Mouse (Mus musculus): ENCODE measurements at regions not wholly inside any gene's neighbourhood (a gene's known extent, or its start where the extent isn't known, plus 50 kb on each side); places are given as distances from the start of the nearest gene placed in this dataset.

DNA sequence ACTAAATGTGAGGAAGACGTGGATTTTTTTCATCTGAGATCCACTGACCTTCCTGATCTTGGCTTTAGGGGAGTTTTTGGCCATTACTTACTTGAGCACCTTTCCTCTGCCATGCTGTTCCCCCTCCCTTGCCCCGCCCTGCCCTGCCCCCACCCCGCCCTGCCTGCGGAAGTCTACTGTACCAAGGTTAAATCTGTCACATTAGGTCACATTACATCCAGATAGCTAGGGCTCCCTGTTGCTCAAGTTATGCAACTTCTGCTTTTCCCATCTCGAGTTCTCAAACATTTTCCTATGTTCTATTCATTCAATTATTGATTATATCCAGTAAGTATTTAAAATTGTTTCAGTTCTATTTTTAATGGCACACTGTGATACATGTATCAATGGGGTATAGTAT is 144.7 kb upstream of the Cnot2 start:
- no peak for DNase-seq (ENCODE audit: low spot score in 2 of 2)

DNA sequence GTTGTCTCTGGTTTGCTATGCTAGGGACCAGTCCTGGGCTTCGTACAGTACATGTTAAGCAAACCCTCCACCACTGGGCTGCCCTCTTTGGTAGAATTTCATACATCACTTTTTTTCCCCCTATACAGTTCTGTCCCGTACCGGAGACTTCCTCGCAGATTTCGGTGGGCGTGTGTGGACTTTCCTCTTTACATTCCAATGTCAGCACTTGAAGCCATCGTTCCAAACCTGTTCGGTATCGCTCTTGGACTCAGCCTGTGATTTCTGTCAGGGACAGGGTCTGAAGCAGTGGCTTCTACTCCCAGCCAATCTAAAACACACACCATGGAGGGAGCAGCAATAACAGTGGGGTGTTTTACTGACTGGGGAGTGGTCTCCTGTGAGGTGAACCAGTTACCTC is 140.7 kb upstream of the Cnot2 start:
- DNase-seq (ENCODE audit: low spot score in 2 of 2) = no peak

DNA sequence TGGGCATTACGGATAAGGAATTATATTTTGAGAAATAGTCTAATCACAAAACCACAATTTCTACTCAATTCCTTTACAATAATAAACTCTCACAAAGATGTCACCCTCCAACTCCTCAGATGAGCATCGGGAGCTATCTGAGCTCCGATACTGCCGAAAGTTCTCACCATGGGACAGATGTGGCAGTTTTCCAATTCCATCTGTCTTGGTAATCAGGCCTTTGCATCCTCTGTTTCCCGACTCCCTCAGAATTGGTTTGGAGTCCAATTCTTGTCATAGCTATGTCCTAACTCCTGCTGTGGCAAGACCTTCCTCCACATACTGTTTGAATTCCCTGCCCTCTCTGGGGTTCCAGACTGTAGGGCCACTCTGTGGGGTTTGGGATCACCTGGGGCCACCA is 138.3 kb upstream of the Cnot2 start:
- DNase-seq (ENCODE audit: low spot score in 2 of 2) = no peak

DNA sequence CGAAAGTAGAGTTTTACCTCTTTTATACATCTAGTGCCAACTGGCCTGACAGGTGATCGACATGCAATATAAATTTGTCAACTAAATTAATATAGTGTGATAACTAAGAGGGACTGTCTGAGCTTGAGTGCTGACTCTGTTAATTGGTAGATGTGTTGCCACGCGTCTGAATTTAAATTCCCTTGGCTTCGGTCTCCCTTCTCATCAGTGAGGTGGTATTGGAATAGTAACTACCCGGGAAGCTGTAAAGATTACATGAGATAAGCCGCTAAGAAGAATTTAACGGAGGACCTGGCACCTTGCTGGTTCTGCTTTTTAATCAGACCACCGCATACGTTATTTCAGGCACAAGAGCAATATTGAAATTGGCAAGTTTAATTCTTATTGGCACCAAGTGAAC is 136.7 kb upstream of the Cnot2 start:
- no peak for DNase-seq (ENCODE audit: low spot score in 2 of 2)

DNA sequence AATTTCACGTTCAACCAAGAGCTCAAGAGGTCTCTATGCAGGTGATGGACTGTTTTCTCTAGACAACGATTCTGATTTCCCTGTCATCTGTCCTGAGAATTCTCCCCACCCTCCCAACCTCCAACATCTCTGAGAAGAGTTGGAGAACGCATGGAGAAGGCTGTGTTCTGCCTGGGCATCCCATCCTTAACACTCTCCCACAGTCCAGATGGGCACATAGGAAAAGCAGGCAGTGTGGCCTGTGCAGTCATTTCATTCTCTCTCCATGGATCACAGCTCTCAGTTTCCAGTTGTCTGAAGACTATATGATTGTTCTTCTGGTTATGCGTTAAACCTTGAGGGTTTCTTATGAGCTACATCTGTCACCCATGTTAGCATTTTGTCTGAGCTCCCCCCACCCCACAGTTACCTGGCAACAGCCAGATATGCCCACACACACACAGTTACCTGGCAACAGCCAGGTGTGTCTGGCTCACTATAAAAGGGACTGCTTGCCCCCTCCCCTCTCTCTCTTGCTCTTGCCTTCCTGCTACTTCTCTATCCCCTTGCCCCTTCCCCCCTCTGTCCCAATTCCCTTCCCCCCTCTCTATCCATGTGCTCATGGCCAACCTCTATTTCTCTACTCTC is 135.8 kb upstream of the Cnot2 start:
- no peak for DNase-seq (ENCODE audit: low spot score in 2 of 2)

DNA sequence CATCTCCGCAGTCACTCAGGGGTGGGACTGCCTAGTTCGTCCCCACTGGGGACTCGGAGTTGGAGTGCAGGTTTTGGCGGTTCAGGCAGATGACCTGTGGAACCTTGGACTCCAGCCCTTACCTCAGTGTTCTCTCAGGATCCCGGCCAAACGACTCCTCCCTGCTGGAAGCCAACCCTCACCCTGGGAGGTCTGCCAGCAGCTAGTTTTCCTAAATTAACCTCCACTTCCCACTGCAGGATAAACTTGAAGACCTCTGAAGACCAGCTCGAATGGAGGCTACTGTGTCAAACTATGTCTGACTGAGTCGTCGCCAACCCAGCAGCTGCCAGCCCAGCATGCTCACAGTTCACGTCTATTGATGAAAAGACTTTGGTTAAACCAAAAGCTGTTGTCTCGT is 132.1 kb upstream of the Cnot2 start:
- DNase-seq (ENCODE audit: low spot score in 2 of 2) = peak; percentile 13 to 48

DNA sequence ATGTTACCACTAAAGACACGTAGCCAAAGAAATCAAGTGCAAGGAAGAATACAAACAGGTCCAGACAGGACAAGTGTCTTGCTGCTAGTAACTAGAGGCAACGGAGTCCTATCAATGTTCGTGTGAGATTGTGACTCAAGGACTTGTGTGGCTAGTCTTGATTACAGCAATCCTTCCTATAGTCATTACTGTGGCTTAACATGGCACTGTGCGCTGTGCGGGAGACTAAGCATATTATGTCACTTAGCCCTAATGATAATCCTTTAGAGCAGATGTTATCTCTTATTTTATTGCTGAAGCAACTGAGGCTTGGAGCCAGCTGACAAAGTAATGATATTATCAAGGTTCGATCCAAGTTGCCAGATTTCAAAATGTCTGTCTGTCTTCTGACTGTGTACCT is 125.7 kb upstream of the Cnot2 start:
- no peak for DNase-seq (ENCODE audit: low spot score in 2 of 2)

DNA sequence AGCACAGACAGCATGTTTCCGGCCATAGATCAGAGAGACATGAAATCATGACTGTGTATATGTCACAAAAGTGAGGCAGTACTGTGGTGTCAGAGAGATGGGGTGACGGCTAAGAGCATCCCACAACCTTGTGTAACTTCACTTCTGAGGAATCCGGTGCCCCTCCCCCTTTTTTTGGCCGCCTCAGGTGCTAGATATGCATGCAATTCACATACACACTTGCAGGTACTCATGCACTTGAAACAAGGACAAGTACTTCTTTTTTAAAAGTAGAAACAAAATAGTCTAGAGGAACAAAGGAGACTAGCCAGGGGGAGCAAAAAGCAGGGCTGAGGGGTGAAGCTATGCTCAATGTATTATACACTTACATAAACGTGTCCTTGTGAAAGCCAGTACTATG is 120.0 kb upstream of the Cnot2 start:
- no peak for DNase-seq (ENCODE audit: low spot score in 2 of 2)

DNA sequence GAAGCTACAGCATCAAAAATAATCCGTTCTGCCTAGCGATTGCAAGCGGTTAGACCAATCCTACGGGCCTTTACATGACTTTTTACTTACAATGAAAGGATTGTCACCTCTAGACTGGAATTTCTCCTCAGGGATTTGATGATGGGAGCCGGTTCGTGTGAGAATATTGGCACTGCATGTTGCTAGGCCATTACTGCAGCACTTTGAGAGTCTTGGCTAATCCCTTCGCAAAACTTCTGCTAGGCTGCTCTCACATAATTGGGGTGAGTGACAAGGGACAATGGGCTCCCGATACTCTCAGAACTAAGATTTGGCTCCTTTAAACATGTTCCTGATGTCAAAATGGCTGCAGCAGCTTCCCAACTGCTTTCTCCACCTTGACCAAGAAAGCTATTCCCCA is 118.4 kb upstream of the Cnot2 start:
- DNase-seq (ENCODE audit: low spot score in 2 of 2) = no peak

DNA sequence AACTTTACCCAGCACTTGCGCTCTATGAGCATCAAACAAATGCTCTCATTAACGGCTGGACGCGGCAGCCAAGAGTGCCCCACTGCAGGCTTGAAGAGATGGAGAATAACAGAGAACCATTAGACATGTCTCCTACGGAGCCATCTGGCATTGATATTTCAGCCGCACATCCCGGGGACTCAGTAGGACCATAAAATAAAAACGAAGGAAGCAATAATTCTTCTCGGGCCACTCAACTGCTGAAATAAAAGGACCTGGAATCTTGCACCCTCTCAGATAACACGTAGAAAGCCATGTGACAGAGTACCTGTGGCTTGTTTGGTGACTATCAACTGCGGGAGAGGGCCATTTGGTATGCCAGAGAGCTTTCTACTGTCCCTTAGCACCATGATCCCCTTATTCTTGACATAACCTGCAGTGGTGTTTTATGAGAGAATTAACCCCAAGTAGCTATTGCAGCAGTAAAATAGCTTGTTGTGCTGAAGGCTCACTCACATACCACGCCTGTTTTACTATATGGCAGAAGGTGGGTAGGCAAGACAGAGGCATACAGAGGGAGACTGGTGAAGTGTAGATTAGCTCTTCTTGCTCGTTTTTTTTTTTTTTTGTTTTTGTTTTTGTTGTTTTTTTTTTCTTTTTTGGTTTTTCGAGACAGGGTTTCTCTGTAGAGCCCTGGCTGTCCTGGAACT is 116.5 kb upstream of the Cnot2 start:
- DNase-seq (ENCODE audit: low spot score in 2 of 2) = no peak

DNA sequence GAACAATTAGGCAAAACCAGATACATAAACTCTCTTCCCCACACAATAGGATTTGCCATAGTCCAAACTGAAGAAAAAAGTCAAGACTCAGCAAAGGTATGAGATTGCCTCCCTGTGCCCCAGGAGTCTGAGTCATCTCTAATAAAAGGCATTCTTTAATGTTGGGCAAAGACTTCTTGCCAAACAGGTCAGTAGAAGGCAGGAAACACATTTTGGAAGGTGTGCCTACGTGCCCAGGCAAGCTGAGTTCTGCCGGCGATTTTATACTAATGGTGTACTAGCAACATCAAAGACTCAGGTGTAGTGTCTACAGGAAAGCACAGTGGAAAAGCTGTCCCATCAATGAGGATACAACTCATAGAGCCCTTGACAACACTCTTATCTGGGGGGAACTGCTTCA is 112.5 kb upstream of the Cnot2 start:
- peak; percentile 37 to 66 for DNase-seq (ENCODE audit: low spot score in 2 of 2)

DNA sequence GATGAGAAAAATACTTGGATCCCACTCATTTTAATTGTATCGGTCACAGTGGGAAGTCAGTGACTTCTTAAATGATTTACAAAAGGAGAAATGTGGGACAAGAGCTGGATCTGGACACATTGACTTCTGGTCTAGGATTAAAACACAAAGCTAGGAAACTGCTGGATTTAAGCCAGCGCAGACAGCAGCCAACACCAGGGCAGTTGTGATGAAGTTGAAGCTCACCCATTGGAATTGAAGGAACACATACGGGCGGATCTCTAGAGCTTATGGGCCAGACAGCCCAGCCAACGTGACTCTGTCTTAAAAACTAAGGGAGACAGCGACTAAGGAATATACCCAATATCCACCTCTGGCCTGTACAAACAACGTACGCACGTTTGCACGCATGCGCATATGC is 105.4 kb upstream of the Cnot2 start:
- DNase-seq (ENCODE audit: low spot score in 2 of 2) = no peak

DNA sequence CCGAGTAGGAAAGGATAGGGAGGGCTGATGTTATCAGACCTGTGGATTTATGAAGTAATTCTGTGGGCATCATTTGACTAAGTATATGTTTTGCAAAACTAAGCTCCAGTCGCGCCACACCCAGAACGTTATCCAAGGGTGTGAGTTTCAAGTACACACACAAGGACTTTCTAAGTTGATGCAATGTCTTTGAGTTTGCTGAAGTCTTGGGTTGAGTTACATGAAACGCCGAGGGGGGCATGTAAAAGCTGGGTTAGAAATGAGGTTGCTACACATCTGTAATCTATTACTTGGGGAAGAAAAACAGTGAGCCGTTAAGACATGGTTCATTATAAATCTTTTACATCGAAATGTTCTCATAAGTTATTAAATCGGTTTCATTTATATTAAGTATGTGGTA is 102.1 kb upstream of the Cnot2 start:
- no peak for DNase-seq (ENCODE audit: low spot score in 2 of 2)

DNA sequence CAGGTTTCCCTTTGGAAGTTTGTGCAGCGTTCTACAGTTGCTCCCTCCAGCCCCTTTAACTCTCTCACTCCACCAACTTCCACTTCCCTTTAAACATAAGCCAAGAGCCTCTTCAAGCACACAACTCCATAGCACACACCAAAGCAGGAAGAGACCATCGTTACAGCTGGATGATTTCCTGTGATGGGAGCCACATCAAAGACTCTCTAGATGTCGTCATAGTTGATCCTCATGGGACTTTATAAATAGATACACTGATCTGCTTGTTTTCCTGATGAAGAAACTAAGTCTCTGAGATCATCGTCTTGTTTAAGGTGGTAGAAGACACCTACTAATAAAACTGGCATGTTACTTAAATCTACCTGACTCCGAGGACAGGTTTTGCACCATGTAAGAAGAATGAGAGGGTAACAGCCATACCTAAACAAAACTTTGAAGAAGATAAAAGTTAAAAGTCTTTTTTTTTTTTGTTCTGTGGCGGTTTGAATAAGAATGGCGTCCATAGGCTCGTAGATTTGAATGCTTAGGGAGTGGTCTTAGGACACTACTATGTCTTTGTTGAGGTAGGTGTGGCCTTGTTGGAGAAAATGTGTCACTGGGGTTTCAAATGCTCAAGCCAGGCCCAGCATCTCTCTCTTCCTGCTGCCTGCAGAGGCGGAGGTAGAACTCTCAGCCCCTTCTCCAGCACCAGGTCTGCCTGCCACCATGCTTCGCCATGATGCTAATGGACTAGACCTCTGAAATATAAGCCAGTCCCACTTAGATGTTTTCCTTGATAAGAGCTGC is 97.8 kb upstream of the Cnot2 start:
- no peak for DNase-seq (ENCODE audit: low spot score in 2 of 2)

DNA sequence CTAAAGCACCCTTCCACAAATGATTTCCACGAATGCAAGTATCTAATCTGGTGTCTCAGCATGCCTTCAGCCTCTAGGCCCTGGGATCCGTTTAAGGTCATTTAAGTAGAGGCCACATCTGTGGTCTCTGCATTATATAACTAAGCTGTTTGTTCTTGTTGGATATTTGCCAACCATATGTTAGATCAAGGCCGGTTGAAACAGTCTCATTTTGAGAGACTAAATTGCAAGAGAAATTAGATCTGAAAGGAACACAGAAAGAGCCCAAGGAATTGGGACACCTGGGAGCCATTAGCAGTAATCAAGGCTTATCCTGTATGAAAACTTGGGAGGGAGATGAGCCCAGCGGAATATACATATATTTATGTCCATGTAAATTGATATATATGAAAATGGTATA is 96.6 kb upstream of the Cnot2 start:
- no peak for DNase-seq (ENCODE audit: low spot score in 2 of 2)

DNA sequence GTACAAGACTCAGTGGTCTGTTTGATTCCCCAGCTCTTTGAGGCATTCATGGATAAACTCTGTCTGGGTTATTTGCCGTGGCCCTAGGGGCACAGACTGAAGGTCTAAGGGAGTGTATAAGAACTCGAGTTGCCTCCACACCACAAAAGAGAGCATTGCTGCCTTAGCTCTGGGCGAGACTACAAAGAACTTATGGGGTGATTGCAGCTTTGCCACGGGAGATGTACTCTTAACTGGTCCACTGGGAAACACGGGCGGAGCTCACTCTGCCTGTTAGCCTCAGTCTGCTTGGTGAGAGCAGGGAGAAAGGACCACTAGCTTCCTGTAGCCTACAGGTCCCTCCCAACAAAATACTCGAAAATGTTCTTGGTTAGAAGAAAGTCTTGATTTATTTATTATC is 93.9 kb upstream of the Cnot2 start:
- no peak for DNase-seq (ENCODE audit: low spot score in 2 of 2)

DNA sequence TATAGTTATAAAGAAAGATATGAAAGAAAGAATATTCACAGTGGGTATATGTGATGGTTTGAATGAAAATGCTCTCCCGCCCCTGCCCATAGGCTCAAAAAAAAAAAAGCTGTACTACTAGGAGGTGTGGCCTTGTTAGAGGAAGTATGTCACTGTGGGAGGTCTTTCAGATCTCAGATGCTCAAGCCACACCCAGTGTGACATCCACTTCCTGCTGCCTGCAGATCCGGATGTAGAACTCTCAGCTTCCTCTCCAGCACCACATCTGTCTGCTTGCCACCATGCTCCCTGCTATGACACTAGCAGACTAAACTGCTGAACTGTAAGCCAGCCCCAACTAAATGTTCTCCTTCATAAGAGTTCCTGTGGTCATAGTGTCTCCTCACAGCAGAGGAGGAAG is 93.0 kb upstream of the Cnot2 start:
- no peak for DNase-seq (ENCODE audit: low spot score in 2 of 2)

DNA sequence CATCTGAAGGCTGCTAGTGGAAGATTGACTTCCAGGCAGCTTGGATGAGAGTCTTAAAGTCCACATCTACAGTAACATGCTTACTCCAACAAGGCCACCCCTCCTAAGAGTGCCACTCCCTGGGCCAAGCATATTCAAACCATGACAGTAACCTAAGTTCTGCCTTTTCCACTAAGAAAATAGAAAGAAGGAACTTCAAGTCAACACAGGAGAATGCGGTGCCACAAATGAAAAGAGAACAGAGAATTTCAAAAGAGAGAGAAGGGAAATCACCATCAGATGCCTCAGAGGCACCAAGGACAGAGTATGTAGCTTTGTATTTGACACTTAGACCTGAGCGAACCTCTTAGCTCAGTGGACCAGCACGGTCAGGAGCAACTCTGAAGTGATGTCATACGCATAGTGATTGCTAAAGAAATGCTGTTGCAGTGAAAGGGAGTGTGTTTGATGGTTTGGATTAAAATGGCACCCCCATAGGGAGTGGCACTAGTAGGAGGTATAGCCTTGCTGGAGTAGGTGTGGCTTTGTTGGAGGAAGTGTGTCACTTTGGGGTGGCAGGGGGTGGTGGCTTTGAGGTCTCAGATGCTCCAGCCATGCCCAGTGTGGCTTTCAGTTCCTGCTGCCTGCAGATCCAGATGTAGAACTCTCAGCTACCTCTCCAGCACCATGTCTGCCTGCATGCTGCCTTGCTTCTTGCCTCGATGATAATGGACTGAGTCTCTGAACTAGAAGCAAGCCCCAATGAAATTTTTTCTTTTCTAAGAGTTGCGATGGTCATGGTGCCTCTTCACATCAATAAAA is 77.1 kb upstream of the Cnot2 start:
- DNase-seq (ENCODE audit: low spot score in 2 of 2) = no peak

DNA sequence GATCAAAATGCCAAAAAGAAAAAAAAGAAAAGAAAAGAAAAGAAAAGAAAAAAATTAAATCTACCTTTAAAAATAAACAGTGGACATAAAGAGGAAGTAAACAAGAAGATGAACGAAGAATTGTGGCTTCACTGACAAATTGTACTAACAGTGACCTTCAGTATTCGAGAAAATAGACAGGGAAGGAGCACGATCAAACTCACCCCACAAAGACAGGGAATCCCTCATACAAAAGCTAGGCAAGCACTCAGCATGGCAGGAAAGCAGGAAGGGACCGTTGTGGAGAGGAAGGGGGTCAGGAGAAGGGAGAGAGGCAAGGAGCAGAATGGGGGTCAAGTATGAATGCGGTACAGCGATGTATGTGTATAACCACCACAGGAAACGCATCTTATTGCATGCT is 74.6 kb upstream of the Cnot2 start:
- DNase-seq (ENCODE audit: low spot score in 2 of 2) = no peak

DNA sequence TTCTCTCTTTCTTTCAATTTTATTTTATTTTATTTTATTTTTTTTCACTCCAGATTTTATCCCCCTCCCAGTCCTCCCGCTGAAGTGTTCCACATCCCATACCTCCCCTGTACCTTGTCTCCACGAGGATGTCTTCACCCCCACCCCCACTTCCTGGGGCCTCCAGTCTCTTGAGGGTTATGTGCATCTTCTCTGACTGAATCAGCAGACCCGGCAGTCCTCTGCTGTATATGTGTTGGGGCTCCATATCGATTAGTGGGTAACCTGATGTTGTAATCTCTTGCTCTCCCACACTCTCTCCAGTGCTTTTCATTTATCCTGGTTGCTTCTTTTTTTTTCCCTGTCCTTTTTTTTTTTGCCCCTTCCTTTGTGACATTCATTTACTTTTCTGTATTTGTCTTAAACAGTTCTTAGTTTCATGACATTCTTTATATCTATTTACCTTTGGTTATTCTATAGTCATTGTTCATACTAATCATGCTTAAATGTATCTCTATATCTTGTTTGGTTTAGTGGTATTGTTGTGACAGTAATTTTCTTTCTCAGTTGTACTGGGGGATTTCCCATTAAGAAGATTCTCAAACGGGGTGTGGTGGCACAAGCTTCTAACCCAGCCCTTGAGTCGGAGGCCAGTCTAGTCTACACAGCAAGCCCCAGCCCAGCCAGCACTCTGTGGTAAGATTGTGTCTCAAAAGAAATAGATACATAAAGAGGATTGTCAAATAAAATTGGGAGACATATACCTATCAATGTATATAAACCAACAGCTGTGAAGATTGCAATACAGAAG is 73.9 kb upstream of the Cnot2 start:
- DNase-seq (ENCODE audit: low spot score in 2 of 2) = no peak

DNA sequence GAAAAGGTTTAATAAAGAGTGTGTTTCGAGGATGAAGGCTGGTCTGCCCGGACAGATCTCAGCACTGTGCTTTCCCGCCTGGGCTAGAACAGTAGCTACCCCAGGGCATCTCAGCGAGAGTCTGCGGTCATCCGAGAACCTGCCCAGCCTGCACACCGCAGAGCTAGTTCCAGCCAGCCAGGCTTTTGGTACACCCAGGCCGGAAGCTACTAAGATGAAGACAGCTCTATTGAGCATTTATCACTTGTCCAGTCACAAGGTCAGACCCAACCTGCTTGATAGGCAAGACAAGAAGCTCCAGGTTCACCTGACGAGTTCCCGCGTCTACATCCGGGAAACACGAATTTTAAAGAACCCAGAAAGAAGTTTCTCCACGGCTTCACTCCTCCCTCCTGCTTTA is 72.8 kb upstream of the Cnot2 start:
- no peak for DNase-seq (ENCODE audit: low spot score in 2 of 2)

DNA sequence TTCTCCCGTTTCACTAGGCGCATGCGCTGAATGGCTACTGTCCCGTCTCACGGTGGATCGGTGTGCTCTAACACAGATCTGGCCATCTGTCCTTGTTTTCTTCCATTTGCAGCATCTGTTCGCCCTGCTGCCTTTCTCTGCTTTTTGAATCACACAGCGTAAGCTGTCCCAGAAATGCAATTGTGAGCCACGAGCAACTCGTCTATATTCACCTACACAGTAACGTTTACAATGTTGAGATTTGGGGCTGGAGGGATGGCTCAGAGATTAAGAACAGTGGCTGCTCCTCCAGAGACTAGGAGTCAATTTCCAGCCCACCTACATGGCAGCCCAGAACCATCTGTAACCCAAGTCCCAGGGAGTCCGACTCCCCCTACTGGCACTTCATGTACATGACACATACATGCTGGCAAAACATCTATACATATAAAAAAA is 72.2 kb upstream of the Cnot2 start:
- DNase-seq (ENCODE audit: low spot score in 2 of 2) = no peak

All from urinary bladder, adult 18-20 months (tissue).